Mouse (Mus musculus) left cerebral cortex, postnatal 14 days (tissue): ENCODE measurements around the gene Sufu. TPM values are rescaled to one million over a fixed set of nuclear protein-coding genes. Genes with fewer than 3 reads are reported as not detected.

Source experiments
- DNase-seq, 2 experiments: peaks; one replicate each; pipeline ENCODE4 v3.0.0; 2021 to 2022; ENCODE audit warnings: low spot score in 2 of 2, mixed read lengths in 1 of 2
- intact Hi-C: fragments of 180-260 bp; cut with DNase I; formaldehyde crosslinking; loops from one replicate; pipeline ENCODE4 v1.15.1; 2025
- total RNA-seq, 2 experiments: library from RNA; stranded (reverse); gene quantifications; 2 replicates each; pipeline ENCODE4 v1.2.3; 2021

Gene Sufu
- total RNA-seq, 2 experiments from 2014 or later, result 16.8 to 18.6 TPM

DNA sequence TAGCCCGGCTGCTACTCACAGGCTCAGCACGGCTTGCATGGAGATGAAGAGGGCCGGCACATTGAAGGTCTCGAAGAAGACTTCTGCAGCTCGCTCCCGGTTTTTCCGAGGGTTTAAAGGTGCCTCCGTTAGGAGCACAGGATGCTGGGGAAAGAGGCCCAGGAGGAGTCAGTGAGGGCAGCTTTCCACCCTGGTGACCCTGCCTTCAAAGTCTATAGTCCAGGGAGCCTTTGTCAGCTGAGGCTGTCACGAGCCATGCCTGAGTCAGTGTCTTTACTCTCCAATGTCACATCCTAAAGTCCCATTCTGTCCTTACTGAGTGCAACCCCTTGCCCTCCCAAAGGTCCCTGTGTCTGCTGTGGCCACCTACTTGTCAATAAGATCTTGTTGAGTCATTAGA lies 14.4 kb upstream of the Sufu start:
- intact Hi-C loops, result no loop called here
- DNase-seq, result no peak

DNA sequence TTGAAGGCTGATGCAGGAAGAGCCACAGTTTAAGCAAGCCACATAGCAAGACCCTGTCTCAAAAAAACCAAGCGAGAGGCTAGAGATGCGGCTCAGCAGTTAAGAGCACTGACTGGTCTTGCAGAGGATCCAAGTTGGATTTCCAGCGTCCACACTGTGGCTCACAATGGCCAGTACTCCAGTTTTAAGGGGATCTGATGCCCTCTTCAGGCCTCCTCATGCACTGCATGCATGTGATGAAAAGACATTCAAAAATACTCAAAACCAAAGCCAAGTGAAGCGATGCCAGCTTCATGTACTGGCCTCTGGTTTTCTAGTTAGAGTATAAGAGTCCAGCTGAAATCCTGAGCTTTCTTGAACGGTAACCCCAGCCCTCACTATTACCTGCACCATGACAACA lies 6.8 kb upstream of the Sufu start:
- DNase-seq, result no peak
- intact Hi-C loops, result no loop called here

DNA sequence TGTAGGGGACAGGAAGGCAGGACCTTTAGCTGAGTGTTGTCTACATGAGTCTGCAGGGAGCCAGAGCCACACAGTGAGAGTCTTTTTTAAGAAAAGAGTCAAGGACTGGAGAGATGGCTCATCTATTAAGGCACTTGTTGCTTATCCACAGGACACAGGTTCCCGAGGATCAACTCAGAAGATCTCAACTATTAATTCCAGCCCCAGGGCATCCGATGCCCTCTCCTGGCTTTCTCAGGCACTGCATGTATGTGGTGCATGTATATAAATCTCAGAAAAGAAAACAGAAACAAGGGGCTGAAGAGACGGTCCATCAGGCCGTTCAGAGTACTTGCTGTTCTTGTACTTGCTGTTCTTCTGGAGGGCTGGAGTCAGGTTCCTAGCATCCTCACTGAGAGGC lies 4.7 kb upstream of the Sufu start:
- intact Hi-C loops, result no loop called here
- DNase-seq, result no peak

DNA sequence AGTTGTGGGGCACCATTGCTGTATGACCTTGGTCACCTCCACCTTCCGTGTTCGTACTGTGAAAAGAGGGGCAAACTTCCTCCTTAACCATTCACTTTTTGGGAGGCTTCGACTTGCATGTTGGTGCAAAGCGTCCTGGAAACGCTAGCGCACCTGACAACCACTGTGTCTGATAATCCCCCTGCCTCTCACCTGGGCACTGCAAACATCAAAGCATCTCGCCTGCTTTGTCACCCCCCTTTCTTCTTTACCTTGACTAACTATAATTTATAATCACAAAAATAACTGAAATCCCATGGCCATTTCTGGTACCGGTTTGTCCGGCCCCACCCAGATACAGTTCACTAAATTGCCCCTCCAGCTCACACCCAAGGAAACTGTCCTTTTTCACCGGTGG lies 2.0 kb upstream of the Sufu start:
- intact Hi-C loops, result loop anchor here (5.0 kb wide), 1 partner anchor 108 kb away; the partner anchor contains the start of gene Trim8

DNA sequence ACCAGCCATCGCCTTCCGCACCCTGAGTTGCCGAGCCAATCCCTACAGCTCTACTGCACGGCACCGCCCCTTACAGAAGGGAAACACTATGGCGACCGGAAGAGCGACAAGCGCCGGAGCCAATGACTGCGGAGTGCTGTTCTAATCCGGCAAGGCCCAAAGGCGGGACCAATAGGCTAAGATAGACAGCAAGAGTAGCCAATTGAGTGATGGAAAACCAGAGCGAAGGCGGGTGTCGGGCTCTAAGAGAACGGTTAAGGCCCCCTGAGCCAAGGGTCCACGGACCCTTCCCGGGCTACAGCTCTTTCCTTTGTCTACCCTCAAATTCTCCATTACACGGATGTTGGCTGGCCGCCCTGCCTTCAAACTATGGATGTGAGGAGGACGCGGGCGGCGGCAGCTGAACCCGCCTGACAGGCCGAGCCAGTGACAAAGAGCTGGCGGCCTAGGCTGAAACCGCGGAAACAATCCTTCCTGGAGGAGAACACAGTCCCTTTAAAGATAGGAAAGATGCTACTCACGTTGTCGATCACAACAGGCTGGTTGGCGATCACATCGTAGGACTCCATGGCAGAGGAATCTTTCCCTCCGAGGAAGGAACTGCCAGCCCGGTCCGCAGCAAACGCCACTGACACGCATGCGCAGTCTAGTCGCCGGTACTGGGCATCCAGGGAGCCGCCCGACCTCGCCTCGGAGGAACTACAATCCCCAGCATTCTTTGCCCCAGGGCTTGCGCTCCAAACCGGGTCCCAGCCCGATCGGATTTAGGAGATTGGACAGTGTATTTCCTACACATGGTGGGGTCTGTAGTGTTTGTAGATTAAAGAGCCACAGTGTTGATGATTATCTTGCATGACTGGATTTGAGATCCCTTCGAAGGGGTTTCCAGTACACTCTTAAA lies 1.3 kb upstream of the Sufu start, which contains the start of gene Actr1a:
Actr1a (minus strand) TSS at position 640 of the 901 bp plus-strand sequence.
- peak; percentile 99 for DNase-seq
- intact Hi-C loops, result loop anchor here (1.0 to 5.0 kb wide), 2 partner anchors 49 to 107 kb away; partner anchors contain the start of gene Trim8

More for the DNA sequence above, 2.0 kb upstream of the Sufu start:
- no peak for DNase-seq

DNA sequence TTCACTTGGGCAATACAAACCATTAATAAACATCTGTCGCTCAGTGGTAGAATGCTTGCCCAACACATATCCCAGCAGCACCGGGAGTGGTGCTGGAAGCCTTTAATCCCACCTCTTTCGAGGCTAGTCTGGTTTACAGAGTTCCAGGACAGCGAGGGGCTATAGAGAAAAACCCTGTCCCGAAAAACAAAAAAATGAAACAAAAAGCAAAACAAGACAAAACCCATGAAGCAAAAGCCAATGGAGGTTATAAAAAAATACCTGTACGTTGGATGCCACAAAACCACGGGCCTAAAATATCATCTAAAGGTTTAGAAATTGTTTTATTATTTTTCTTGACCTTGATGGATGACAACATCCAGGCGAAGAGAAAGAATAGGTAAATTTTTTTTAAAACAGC lies 587 bp upstream of the Sufu start:
- intact Hi-C loops, result loop anchor here (1.0 to 5.0 kb wide), 2 partner anchors 48 to 106 kb away; partner anchors contain the start of gene Trim8
- no peak for DNase-seq

DNA sequence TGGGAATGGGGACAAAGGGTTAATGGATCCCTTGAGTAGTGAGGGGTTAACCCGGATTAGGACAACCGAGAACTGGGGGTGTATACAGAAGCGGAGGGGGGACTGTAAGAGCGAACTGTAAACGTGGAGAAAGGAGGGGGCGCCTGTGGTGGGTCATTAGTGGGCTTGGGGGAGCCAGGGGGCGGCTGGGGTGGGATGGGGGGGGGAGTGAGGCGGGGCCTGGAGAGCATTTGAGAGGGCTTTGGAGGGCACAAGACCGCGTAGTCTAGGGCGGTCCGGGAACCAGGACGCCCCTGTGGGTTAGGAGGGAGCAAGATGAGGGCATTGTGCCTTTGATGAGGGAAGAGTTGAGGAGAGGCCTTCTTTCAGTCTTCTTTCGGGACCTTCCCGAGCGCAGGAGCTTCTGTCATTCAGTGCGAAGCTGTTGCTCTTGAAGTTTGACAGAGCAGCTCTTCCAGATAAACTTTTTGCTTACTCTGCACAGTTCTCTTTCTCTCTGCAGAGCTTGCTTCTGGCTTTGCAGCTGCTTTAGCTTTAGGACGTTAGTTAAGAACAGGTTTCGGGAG lies 823 bp downstream of the Sufu start:
- no peak for DNase-seq
- intact Hi-C loops, result loop anchor here (5.0 kb wide), 1 partner anchor 105 kb away; the partner anchor contains the start of gene Trim8

DNA sequence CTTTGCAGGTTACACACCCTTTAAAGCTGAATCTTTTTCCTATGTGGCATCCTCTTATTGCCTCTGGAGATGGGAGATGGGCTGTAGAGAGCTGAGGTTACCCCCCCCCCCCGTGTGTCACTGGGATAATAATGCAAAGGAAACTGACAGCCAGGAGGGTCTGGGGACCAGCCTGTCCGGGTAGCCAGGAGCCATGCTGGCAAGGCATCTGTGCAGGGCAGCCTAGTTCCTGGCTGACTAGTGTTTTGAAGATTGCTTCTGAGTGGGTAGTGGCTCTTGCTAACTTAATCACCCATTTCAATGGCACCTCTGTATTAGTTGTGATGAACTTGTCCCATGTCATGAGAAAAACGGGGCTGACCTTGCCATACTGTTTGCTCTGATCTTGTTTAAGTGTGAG lies 1.7 kb downstream of the Sufu start:
- no peak for DNase-seq
- intact Hi-C loops, result loop anchor here (5.0 kb wide), 1 partner anchor 104 kb away; the partner anchor contains the start of gene Trim8

DNA sequence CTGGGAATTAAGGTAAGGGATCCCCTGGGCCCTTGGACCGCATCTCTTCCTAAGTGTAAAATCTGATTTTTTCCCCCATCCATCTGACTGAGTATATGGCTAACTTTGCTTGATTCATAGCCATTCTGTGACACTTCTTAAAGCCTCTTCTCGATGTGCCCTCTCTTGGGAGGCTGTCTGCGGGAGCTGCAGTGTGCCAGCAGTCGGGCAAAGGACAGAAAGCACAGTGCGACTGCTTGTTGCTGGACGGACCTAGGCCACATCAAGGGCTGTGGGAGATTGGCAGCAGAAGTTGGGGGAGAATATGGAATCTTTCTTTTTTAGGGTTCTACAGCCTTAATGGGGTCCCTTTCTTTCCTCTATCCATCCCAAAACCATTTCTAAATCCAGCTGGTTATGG lies 2.7 kb downstream of the Sufu start:
- intact Hi-C loops, result loop anchor here (5.0 kb wide), 1 partner anchor 103 kb away; the partner anchor contains the start of gene Trim8
- DNase-seq, result no peak

DNA sequence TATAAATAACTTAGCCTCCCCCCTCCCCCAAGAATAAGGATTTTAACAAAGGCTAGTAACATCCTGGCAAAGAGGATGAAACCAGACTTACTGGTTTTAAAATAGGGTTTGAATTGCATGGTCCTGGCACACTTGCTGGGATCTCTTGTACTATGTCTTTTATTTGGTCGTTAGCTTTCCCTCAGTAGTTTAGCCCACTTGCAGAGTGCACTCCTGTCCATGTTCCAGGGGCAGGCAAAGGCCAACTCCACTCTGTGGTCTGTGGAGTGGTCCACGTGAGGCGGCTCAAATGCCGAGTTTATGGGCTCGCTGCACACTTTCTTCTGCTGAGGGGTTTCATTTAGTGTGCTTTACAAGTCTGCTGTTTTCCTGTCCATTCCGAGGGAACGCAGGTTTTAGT lies 3.2 kb downstream of the Sufu start:
- intact Hi-C loops, result loop anchor here (5.0 kb wide), 1 partner anchor 102 kb away; the partner anchor contains the start of gene Trim8
- no peak for DNase-seq

DNA sequence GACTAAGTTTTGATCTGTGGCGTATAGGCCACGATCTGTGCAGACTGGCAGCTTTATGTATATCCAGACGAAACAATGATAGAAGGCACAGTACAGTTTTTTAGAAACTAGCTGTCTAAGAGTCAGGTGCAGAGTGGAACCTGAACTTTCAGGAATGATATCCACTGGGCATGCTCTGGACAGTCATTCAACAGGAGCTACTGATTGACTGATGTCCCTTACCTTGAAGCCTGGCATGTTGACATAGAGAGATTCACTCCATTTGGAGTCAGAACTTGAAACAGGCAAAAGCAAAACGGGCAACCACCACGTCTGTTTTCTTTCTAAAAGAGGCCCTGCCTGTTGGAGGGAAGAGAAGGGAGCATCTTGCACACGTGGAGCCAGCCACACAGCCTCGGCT lies 3.9 kb downstream of the Sufu start:
- intact Hi-C loops, result no loop called here
- no peak for DNase-seq

DNA sequence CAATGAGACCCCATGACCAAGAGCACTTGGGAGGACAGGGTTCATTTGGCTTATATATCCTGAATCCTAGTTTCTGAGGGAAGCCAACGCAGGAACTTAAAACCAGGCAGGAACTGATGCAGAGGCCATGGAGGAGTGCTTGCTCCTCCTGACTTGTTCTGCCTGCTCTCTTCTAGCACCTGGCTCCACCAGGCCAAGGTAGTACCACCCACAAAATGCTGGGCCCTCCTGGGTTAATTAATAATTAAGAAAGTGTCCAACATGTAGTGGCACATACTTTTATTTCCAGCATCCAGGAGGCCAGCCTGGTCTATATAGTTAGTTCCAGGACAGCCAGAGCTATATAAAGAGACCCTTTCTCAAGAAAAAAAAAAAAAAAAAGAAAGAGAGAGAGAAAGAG lies 7.3 kb downstream of the Sufu start:
- DNase-seq, result no peak
- intact Hi-C loops, result no loop called here

DNA sequence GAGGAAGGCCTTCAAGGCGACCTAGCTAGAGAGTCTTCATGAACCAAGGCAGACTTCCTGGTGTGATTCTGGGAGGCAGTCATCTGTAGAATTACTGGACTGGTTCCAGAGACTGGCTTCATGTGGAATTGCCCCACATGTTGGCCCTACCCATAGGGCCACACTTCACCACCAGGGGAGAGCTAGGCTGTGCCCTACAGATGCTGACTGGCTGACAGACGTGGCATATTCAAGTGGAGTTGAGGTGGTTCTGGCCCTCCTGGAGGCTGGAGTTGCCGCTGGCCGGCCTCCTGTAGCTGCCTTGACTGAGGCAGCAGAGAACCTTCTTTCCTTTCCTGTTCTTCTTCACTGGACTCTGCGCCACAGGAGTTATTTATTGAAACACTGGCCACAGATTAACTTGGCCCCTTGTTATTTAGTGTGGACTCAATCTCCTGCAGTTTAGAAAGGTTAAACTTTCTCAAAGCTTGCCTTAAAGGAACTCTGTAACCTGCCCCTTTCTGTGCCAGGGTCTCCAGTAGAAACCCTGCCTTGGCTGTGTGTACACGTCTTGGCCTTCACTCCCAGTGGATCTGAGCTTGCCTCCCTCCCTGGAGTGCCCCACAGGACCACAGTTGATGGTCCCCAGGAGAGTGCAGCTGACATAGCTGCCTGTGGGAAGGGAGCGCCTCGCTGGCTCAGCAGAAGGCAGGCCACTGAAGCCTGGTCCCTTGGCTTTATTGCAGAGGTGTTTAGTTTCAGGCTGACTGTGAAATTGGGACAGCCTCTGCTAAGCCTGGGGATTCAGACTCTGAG lies 10.1 kb downstream of the Sufu start:
- DNase-seq, result no peak
- intact Hi-C loops, result no loop called here

DNA sequence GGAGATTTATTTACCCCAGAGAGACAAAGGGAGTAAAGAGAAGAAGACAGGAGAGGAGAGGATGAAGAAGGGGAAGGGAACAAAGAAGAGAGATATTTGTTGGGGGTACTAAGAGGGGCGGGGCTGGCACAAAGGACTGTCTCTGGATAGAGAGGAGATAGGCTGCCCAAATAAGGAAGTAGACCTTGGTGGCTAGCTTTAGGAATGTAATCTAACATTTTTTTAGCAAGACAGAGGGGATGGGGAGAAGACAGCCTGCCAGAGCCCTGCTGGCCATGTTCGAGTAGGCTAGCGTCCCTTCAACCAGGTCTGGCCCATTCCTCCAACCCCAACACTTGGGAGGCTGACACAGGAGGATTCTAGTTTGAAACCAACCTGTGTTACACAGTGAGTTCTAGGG lies 12.8 kb downstream of the Sufu start:
- DNase-seq, result no peak
- intact Hi-C loops, result no loop called here

DNA sequence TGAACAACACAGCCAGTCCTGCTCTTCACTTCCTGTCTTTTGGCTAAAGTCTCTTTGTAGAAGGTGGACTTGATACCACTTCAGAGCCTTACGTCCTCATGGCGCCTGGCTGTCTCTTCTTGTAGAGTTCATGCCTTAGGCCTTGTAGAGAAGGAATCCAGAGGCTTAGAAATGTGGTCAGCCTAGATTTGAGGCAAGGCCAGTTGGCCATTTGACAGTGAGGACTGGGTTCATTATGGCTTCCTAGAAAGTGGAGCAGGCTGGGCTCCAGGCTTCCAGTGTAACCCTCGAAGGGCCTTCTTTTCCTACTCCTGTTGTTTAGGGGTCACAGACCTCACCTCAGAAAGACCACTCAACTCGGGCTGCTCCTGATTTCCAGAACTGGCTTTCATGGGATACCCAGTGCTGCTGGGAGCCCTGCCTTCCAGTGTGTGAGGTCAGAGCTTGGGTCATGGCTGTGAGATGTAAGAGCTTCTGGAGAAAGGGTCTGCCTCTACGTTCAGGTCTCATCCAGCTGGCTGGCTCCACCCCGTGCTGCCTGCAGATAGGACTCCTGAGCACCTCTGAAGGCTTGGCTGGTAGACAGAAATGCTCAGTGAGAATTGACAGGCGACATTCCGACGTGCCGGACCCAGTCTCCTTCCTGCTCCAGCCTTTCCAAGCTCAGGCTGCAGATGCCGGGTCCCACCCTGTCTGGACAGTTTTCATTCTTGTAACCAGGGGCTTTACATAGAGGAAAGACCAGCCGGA lies 15.5 kb downstream of the Sufu start:
- no peak for DNase-seq
- intact Hi-C loops, result no loop called here

DNA sequence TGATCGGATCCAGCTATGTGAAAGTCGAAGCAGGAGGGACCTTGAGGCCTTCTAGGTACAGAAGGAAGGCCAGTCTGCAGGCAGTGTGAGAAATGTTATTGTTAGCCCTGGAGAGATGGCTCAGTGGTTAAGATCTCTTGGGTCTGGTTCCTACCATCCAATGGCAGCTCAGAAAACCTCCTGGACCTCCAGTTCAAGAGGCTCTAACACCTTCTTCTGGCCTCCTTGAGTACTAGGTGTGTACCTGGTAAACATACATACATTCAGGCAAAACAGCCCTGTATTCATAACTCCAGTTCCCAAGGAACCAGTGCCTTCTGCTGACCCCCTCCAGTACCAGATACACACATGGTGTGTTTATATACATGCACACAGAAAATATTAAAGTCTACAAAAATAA lies 17.3 kb downstream of the Sufu start:
- no peak for DNase-seq
- intact Hi-C loops, result no loop called here

DNA sequence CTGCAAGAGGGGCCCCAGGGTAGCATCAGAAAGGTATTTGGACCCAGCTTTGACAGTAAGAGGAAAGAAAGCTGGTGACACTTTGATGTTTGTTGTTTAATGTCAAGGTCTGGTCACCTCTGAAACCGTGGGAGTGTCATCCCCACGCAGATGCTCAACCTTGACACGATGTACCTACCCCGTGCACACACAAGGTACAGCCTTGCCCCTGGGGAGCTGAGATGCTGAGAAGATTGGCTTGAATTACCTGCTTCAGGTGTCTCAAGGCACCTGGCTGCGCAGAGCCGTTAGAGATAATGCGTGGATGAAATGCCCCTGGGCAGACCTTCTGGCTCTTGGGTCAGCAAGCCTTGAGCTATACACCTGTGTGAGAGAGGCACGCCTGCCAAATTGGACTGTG lies 17.8 kb downstream of the Sufu start:
- intact Hi-C loops, result no loop called here
- no peak for DNase-seq

DNA sequence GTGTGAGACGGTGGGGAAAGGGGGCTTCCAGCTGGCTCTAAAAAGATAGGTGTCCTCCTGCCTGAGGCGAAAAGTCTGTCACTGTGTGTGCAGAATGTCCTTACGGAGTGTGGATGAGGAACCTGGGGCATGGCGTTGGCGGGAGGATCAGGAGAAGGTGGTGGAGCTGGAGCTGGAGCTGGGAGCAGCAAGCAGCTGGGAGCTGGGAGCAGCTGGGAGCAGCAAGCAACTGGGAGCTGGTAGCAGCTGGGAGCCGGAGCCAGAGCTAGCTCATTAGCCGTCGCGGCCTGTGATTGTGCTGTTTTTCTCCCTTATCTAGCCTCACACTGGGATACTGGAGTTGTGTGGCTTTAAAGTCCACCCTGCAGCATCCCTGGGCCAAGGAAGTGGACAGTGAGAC lies 19.6 kb downstream of the Sufu start:
- no peak for DNase-seq
- intact Hi-C loops, result no loop called here

DNA sequence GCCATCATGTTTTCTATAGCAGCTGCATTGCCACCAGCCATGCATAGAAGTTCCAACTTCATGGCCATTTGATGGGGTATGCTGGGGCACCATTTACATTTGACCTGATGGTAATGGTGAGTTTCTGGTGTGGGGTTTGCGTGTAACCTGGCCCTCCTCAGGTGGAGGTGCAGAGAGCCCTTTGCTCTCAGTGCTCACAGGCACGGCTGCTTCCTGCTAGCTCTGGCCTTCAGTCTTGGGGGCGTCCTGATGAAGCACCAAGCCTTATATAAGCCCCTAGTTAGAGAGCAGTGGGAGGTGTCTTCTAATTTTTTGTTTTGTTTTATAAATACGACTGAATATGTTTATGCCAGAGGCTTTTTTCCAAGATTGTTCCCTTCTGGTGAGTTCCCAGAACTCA lies 21.4 kb downstream of the Sufu start:
- DNase-seq, result peak in 1 of 2 experiments; percentile 34
- intact Hi-C loops, result no loop called here
